Mouse (Mus musculus) monocyte, adult 5-6 weeks (primary cell): ENCODE data around the gene Smtnl2. TPM values are rescaled to one million over a fixed set of nuclear protein-coding genes. Genes with fewer than 3 reads are reported as not detected.

ENCODE experiments used
- ATAC-seq: fragments of 153-309, 156-312 bp; replicated peaks from 2 replicates; pipeline ENCODE4 v1.8.0; 2017; ENCODE audit warnings: mild to moderate bottlenecking; ENCODE audit not compliant: low TSS enrichment, insufficient number of reproducible peaks, severe bottlenecking, poor library complexity, low FRiP score
- total RNA-seq: library from RNA; stranded (forward); fragments of 200-1000, 200-491, 200-594 nt; gene quantifications from 3 replicates; pipeline ENCODE4 v1.2.3, GENCODE M21; 2017

Smtnl2 gene
- total RNA-seq, 1 experiment from 2014 or later, result not detected

GRCm38 (mm10) chr11:72407574-72407973, 3.9 kb downstream of the Smtnl2 start:
- ATAC-seq, result no peak

GRCm38 (mm10) chr11:72407081-72407480, 4.4 kb downstream of the Smtnl2 start:
- ATAC-seq, result no peak

GRCm38 (mm10) chr11:72406079-72406675, 5.3 kb downstream of the Smtnl2 start:
- ATAC-seq, result no peak

GRCm38 (mm10) chr11:72405532-72405931, 6.0 kb downstream of the Smtnl2 start:
- ATAC-seq, result no peak

GRCm38 (mm10) chr11:72402969-72403368, 8.5 kb downstream of the Smtnl2 start:
- no peak for ATAC-seq

- ATAC-seq, result no peak
Observed at GRCm38 (mm10) chr11:72402017-72402416, 9.5 kb downstream of the Smtnl2 start.

- ATAC-seq, result no peak
Observed at GRCm38 (mm10) chr11:72401068-72401467, 10.4 kb downstream of the Smtnl2 start.

- ATAC-seq, result no peak
Observed at GRCm38 (mm10) chr11:72397811-72398525, 13.5 kb downstream of the Smtnl2 start.

- no peak for ATAC-seq
Observed at GRCm38 (mm10) chr11:72397072-72397471, 14.4 kb downstream of the Smtnl2 start.

GRCm38 (mm10) chr11:72396621-72397020, 14.9 kb downstream of the Smtnl2 start:
- no peak for ATAC-seq

- ATAC-seq, result no peak
Observed at GRCm38 (mm10) chr11:72395652-72396051, 15.9 kb downstream of the Smtnl2 start.

GRCm38 (mm10) chr11:72394694-72395093, 16.8 kb downstream of the Smtnl2 start:
- ATAC-seq, result no peak

GRCm38 (mm10) chr11:72393669-72394068, 17.8 kb downstream of the Smtnl2 start:
- no peak for ATAC-seq

GRCm38 (mm10) chr11:72393243-72393642, 18.3 kb downstream of the Smtnl2 start:
- no peak for ATAC-seq

- ATAC-seq, result no peak
Observed at GRCm38 (mm10) chr11:72391181-72391580, 20.3 kb downstream of the Smtnl2 start.

GRCm38 (mm10) chr11:72389407-72390142, 21.9 kb downstream of the Smtnl2 start:
- ATAC-seq, result no peak

GRCm38 (mm10) chr11:72388113-72388529, 23.4 kb downstream of the Smtnl2 start:
- no peak for ATAC-seq

- ATAC-seq, result no peak
Observed at GRCm38 (mm10) chr11:72379351-72379750, 32.2 kb downstream of the Smtnl2 start.

GRCm38 (mm10) chr11:72378222-72378621, 33.3 kb downstream of the Smtnl2 start:
- ATAC-seq, result no peak

- no peak for ATAC-seq
Observed at GRCm38 (mm10) chr11:72376562-72376961, 35.0 kb downstream of the Smtnl2 start.
